Mouse (Mus musculus) CH12.LX (cell line): ENCODE results near the gene 5730596B20Rik. TPM values are rescaled to one million over a fixed set of nuclear protein-coding genes. Genes with fewer than 3 reads are reported as not detected.

Experiments
- DNase-seq: peaks from one replicate; pipeline ENCODE4 v3.0.0-alpha.2; 2013; ENCODE audit errors: extremely low read depth
- H3K27ac ChIP-seq: 2 replicates; pipeline ENCODE4 v1.5.1; 2012; ENCODE audit warnings: low read depth, mild to moderate bottlenecking, control low read depth, moderate library complexity; ENCODE audit not compliant: insufficient read depth
- H3K27me3 ChIP-seq: replicated peaks from 2 replicates; pipeline ENCODE3; 2012; ENCODE audit warnings: inconsistent platforms
- H3K36me3 ChIP-seq, 2 experiments: replicated peaks in 1 of 2; 2 replicates each; pipeline versions ENCODE3 to v1.6.1; 2012; ENCODE audit warnings: inconsistent platforms in 1 of 2, low read length in 1 of 2, mild to moderate bottlenecking in 1 of 2, mixed read lengths in 1 of 2, moderate library complexity in 1 of 2; ENCODE audit not compliant: control insufficient read depth in 1 of 2, insufficient read depth in 1 of 2
- H3K4me1 ChIP-seq, 2 experiments: 2 replicates each; pipeline ENCODE4 v1.6.1; 2012; ENCODE audit warnings: inconsistent platforms in 1 of 2, moderate library complexity in 1 of 2; ENCODE audit not compliant: insufficient read depth in 2 of 2, control insufficient read depth in 1 of 2
- H3K4me2 ChIP-seq: 2 replicates; pipeline ENCODE4 v1.6.1; 2012; ENCODE audit warnings: low read depth, mild to moderate bottlenecking, control low read depth; ENCODE audit not compliant: poor library complexity, insufficient read depth, severe bottlenecking
- H3K4me3 ChIP-seq, 3 experiments: fragments of 150-350 bp in 1 of 3; sonication (generic) in 1 of 3; replicated peaks in 1 of 3; 2 replicates each; pipeline versions ENCODE3 to v1.5.1; 2011 to 2012; ENCODE audit warnings: low read depth in 2 of 3, low read length in 2 of 3, mild to moderate bottlenecking in 2 of 3, moderate library complexity in 2 of 3, control low read depth in 1 of 3, improper control_type of control experiment in 1 of 3, inconsistent platforms in 1 of 3, mixed read lengths in 1 of 3; ENCODE audit not compliant: poor library complexity in 1 of 3
- H3K79me2 ChIP-seq: replicated peaks from 2 replicates; pipeline ENCODE4 v1.6.1; 2012; ENCODE audit warnings: mild to moderate bottlenecking, moderate library complexity; ENCODE audit not compliant: control insufficient read depth, poor library complexity, insufficient read depth, severe bottlenecking; ENCODE audit errors: extremely low read depth
- H3K9ac ChIP-seq: 2 replicates; pipeline ENCODE4 v1.6.1; 2012; ENCODE audit warnings: low read depth, mild to moderate bottlenecking, control low read depth, moderate library complexity; ENCODE audit not compliant: insufficient read depth
- H3K9me3 ChIP-seq: replicated peaks from 2 replicates; pipeline ENCODE3; 2012; ENCODE audit warnings: low read length, inconsistent platforms, mixed read lengths
- BHLHE40 ChIP-seq: IDR thresholded peaks from 2 replicates; pipeline ENCODE4 v1.6.1; 2011; ENCODE audit warnings: mild to moderate bottlenecking, low read depth, low read length, improper control_type of control experiment
- CHD1 ChIP-seq: IDR thresholded peaks from 2 replicates; pipeline ENCODE4 v1.6.1; 2012; ENCODE audit warnings: low read depth, low read length, improper control_type of control experiment, inconsistent platforms
- CHD2 ChIP-seq: IDR thresholded peaks from 2 replicates; pipeline ENCODE4 v1.6.1; 2011; ENCODE audit warnings: low read length, improper control_type of control experiment
- CTCF ChIP-seq, 2 experiments: IDR thresholded peaks in 1 of 2; conservative IDR thresholded peaks in 1 of 2; 2 replicates each; pipeline ENCODE4 v1.5.1; 2011 to 2012; ENCODE audit warnings: low read depth in 2 of 2, low read length in 2 of 2, improper control_type of control experiment in 1 of 2, inconsistent platforms in 1 of 2, mild to moderate bottlenecking in 1 of 2, moderate library complexity in 1 of 2
- ELF1 ChIP-seq: IDR thresholded peaks from 2 replicates; pipeline ENCODE4 v1.6.1; 2014; ENCODE audit warnings: low read depth, mild to moderate bottlenecking, inconsistent platforms, low read length, improper control_type of control experiment
- EP300 ChIP-seq: IDR thresholded peaks from 2 replicates; pipeline ENCODE4 v1.6.1; 2011; ENCODE audit warnings: low read length, improper control_type of control experiment
- ETS1 ChIP-seq: conservative IDR thresholded peaks from 2 replicates; pipeline ENCODE4 v1.6.1; 2012; ENCODE audit warnings: low read depth, mild to moderate bottlenecking, inconsistent platforms, low read length, improper control_type of control experiment, moderate library complexity
- GABPA ChIP-seq: IDR thresholded peaks from 2 replicates; pipeline ENCODE4 v1.6.1; 2012; ENCODE audit warnings: low read depth, low read length, improper control_type of control experiment, inconsistent platforms; ENCODE audit not compliant: insufficient replicate concordance
- JUN ChIP-seq: IDR thresholded peaks from 2 replicates; pipeline ENCODE4 v1.6.1; 2011; ENCODE audit warnings: low read depth, mild to moderate bottlenecking, low read length, improper control_type of control experiment, moderate library complexity; ENCODE audit not compliant: insufficient read depth
- JUND ChIP-seq: conservative IDR thresholded peaks from 2 replicates; pipeline ENCODE4 v1.6.1; 2011; ENCODE audit warnings: low read depth, low read length, improper control_type of control experiment
- MAFK ChIP-seq: IDR thresholded peaks from 2 replicates; pipeline ENCODE4 v1.6.1; 2011; ENCODE audit warnings: low read length, improper control_type of control experiment; ENCODE audit not compliant: insufficient replicate concordance
- MAZ ChIP-seq: IDR thresholded peaks from 2 replicates; pipeline ENCODE4 v1.6.1; 2012; ENCODE audit warnings: low read depth, mild to moderate bottlenecking, inconsistent platforms, low read length, improper control_type of control experiment, moderate library complexity
- MEF2A ChIP-seq: IDR thresholded peaks from 2 replicates; pipeline ENCODE4 v1.6.1; 2014; ENCODE audit warnings: low read depth, mild to moderate bottlenecking, inconsistent platforms, low read length, improper control_type of control experiment, borderline replicate concordance
- MXI1 ChIP-seq: IDR thresholded peaks from 2 replicates; pipeline ENCODE4 v1.6.1; 2011; ENCODE audit warnings: mild to moderate bottlenecking, low read depth, low read length, improper control_type of control experiment
- MYC ChIP-seq: IDR thresholded peaks from 2 replicates; pipeline ENCODE4 v1.6.1; 2011; ENCODE audit warnings: low read depth, mild to moderate bottlenecking, improper control_type of control experiment, low read length
- PAX5 ChIP-seq: IDR thresholded peaks from 2 replicates; pipeline ENCODE4 v1.6.1; 2012; ENCODE audit warnings: low read length, inconsistent platforms, mixed read lengths
- POLR2A ChIP-seq: IDR thresholded peaks from 2 replicates; pipeline ENCODE4 v1.6.1; 2011; ENCODE audit warnings: low read depth, mild to moderate bottlenecking, improper control_type of control experiment, low read length
- POLR2AphosphoS2 ChIP-seq: IDR thresholded peaks from 2 replicates; pipeline ENCODE4 v1.6.1; 2011; ENCODE audit warnings: low read depth, low read length, improper control_type of control experiment
- RAD21 ChIP-seq: IDR thresholded peaks from 2 replicates; pipeline ENCODE4 v1.6.1; 2011; ENCODE audit warnings: low read depth, mild to moderate bottlenecking, low read length, improper control_type of control experiment, moderate library complexity
- SIN3A ChIP-seq: IDR thresholded peaks from 2 replicates; pipeline ENCODE4 v1.6.1; 2012; ENCODE audit warnings: low read length, improper control_type of control experiment, inconsistent platforms
- UBTF ChIP-seq: IDR thresholded peaks from 2 replicates; pipeline ENCODE4 v1.6.1; 2012; ENCODE audit warnings: low read depth, mild to moderate bottlenecking, inconsistent platforms, low read length, improper control_type of control experiment, moderate library complexity
- USF2 ChIP-seq: conservative IDR thresholded peaks from 2 replicates; pipeline ENCODE4 v1.6.1; 2011; ENCODE audit warnings: low read depth, low read length, improper control_type of control experiment
- ZKSCAN1 ChIP-seq: IDR thresholded peaks from 2 replicates; pipeline ENCODE4 v1.6.1; 2012; ENCODE audit warnings: low read depth, inconsistent platforms, low read length, improper control_type of control experiment, borderline replicate concordance
- ZNF384 ChIP-seq: IDR thresholded peaks from 2 replicates; pipeline ENCODE4 v1.6.1; 2012; ENCODE audit warnings: low read depth, low read length, improper control_type of control experiment, inconsistent platforms
- dilution Hi-C: fragments of 300-500 bp; cut with MboI; formaldehyde crosslinking; loops from 2 replicates; pipeline ENCODE4 v1.14.3; 2020; ENCODE audit warnings: low sequenced_read_pairs; ENCODE audit not compliant: extremely low pct_unique_long_range_greater_than_20kb, extremely low pct_ligation_motif_present
- in situ Hi-C: fragments of 300-500 bp; cut with MboI; formaldehyde crosslinking; loops from 3 replicates; pipeline ENCODE4 v1.14.3; 2019; ENCODE audit warnings: low sequenced_read_pairs, low pct_ligation_motif_present, low pct_unique_long_range_greater_than_20kb, mixed read lengths
- polyA plus RNA-seq: library from polyadenylated mRNA; unstranded; fragments of >175 nt; gene quantifications from 2 replicates; pipeline ENCODE4 v1.2.1, GENCODE M21; 2012; ENCODE audit warnings: low read depth; ENCODE audit not compliant: insufficient read length
- total RNA-seq, 2 experiments: library from RNA; depleted of rRNA; stranded (reverse); fragments of 300-350 nt in 1 of 2; fragments of >200 nt in 1 of 2; gene quantifications; 2 replicates each; pipeline ENCODE4 v1.2.3; 2012 to 2014

The 5730596B20Rik gene
- total and polyA plus RNA-seq, 3 experiments = 0.07 TPM; not detected in 2

GRCm38 (mm10) chr6:52154044-52154443 is 23.3 kb upstream of the 5730596B20Rik start:
- Histone ChIP-seq H3K4me1 (peaks cover 5 to 7% of the 10 kb centered on the region in 2 experiments; a peak in 2 of 4 replicates), H3K9ac (no peak overlapping the region), H3K27ac (no peak overlapping the region), H3K36me3 (peaks cover 0 to 10% of the 10 kb centered on the region in 2 experiments), H3K4me2 (no peak overlapping the region), H3K27me3 (no peaks in the 10 kb centered on the region), H3K4me3 (no peak overlapping the region), H3K9me3 (no peaks in the 10 kb centered on the region), H3K79me2 (peaks cover 2% of the 10 kb centered on the region; the same call in 1 of the 2 replicates)
- in situ Hi-C loops = no loop called here
- dilution Hi-C loops = no loop called here
- no peak for DNase-seq
- TF ChIP-seq SIN3A = no peak
- no peak for TF ChIP-seq CHD2
- TF ChIP-seq ELF1 = no peak
- TF ChIP-seq MYC = no peak
- no peak for TF ChIP-seq JUND
- TF ChIP-seq ZNF384 = no peak
- TF ChIP-seq GABPA = no peak
- no peak for TF ChIP-seq JUN
- TF ChIP-seq MEF2A = no peak
- TF ChIP-seq UBTF = no peak
- no peak for TF ChIP-seq MXI1

- peaks cover 0 to 10% of the 10 kb centered on the region in 2 experiments for H3K36me3 ChIP-seq
- in situ Hi-C loops = no loop called here
- peaks cover 4 to 8% of the 10 kb centered on the region in 2 experiments; a peak in 2 of 4 replicates for H3K4me1 ChIP-seq
- no peak overlapping the region for H3K4me3 ChIP-seq
- H3K4me2 ChIP-seq = no peak overlapping the region
- H3K79me2 ChIP-seq = peaks cover 7% of the 10 kb centered on the region; the same call in 1 of the 2 replicates
- no peaks in the 10 kb centered on the region for H3K9me3 ChIP-seq
- dilution Hi-C loops = no loop called here
- H3K27me3 ChIP-seq = no peaks in the 10 kb centered on the region
- no peak overlapping the region for H3K27ac ChIP-seq
- TF ChIP-seq JUND (no peak), ZKSCAN1 (no peak), POLR2A (no peak), MAFK (no peak), EP300 (no peak), PAX5 (no peak), POLR2AphosphoS2 (no peak), CTCF (conservative IDR thresholded peaks at IDR 0.05 in 1 of 2, IDR thresholded peaks at IDR 0.05 in 1 of 2; ENCODE audit: low read depth in 2 of 2, low read length in 2 of 2) (no peak), BHLHE40 (no peak), MAZ (no peak), ETS1 (no peak), RAD21 (no peak), MYC (no peak), CHD1 (no peak), ZNF384 (no peak), JUN (no peak), USF2 (no peak), CHD2 (no peak)
- TF ChIP-seq, all 38 proteins: peak for 0
- no peak overlapping the region for H3K9ac ChIP-seq
- DNase-seq = no peak
Measured at GRCm38 (mm10) chr6:52155471-52155870, 21.8 kb upstream of the 5730596B20Rik start.
